Mouse (Mus musculus) hindbrain, embryonic 11.5 days (tissue): ENCODE measurements at regions not wholly inside any gene's neighbourhood (a gene's known extent, or its start where the extent isn't known, plus 50 kb on each side); places are given as distances from the start of the nearest gene placed in this dataset.
"Not testable (repeated sequence)": the region's sequence is repeated elsewhere in the genome, so short reads cannot be mapped to it uniquely, and the experiment has no call there.

ENCODE experiments used
- ATAC-seq: fragments of 200-750 bp; cut with Nextera tagmentation; 2 replicates; pipeline ENCODE4 v1.8.0; 2017; ENCODE audit warnings: mild to moderate bottlenecking, moderate TSS enrichment, moderate library complexity; ENCODE audit not compliant: low FRiP score
- DNase-seq: peaks from one replicate; pipeline ENCODE4 v3.0.0-alpha.2; 2015; ENCODE audit warnings: low spot score
- H3K27ac ChIP-seq: fragments of 300-500 bp; sonication (generic); 2 replicates; pipeline ENCODE4 v1.5.1; 2014; ENCODE audit warnings: mild to moderate bottlenecking, low read depth, low read length
- H3K27me3 ChIP-seq: fragments of 300-500 bp; sonication (generic); 2 replicates; pipeline ENCODE4 v1.6.1; 2014; ENCODE audit warnings: mild to moderate bottlenecking, low read length, moderate library complexity, mixed read lengths; ENCODE audit not compliant: control insufficient read depth, insufficient read depth
- H3K36me3 ChIP-seq: fragments of 300-500 bp; sonication (generic); 2 replicates; pipeline ENCODE4 v1.6.1; 2014; ENCODE audit warnings: mild to moderate bottlenecking, low read length, moderate library complexity, mixed read lengths; ENCODE audit not compliant: control insufficient read depth, insufficient read depth
- H3K4me1 ChIP-seq: fragments of 300-500 bp; sonication (generic); replicated peaks from 2 replicates; pipeline ENCODE4 v1.6.1; 2014; ENCODE audit warnings: low read length, mixed read lengths; ENCODE audit not compliant: control insufficient read depth, insufficient read depth
- H3K4me2 ChIP-seq: fragments of 300-500 bp; sonication (generic); replicated peaks from 2 replicates; pipeline ENCODE4 v1.6.1; 2014; ENCODE audit warnings: mild to moderate bottlenecking, low read depth, low read length
- H3K4me3 ChIP-seq: fragments of 300-500 bp; sonication (generic); 2 replicates; pipeline ENCODE4 v1.5.1; 2014; ENCODE audit warnings: low read depth, low read length
- H3K9ac ChIP-seq: fragments of 300-500 bp; sonication (generic); 2 replicates; pipeline ENCODE4 v1.6.1; 2014; ENCODE audit warnings: low read depth, low read length
- H3K9me3 ChIP-seq: fragments of 300-500 bp; sonication (generic); 2 replicates; pipeline ENCODE4 v1.6.1; 2016; ENCODE audit warnings: low read length; ENCODE audit not compliant: control insufficient read depth
- WGBS: fragments of 180-500 bp; shearing (Covaris S2); extraction: QIAGEN DNeasy Blood & Tissue Kit; methylation state at CpG from one replicate; pipeline ENCODE4 v1.1.7; 2014; 5-methylcytosine and 5-hydroxymethylcytosine counted together

DNA sequence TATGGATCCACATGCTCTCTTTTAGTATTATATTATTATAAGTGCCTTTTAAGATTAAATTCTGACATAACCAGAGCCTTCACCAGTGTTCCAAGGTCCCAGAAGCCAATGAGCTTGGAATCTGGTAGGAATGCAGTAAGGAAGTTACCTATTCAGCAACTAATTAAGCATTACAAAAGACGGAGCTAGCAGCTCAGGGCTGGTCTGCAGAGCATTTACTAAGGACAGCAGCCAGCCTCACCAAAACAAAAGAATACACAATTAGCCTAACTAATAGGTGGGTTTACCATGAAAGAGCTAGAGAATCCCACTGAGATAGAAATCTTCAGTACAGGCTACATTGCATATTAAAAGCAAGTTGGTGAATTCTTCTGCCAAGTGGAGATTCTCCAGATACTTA, 164.1 kb downstream of the Rdh14 start:
- H3K27me3 ChIP-seq, ATAC-seq, H3K36me3 ChIP-seq, H3K4me2 ChIP-seq, H3K4me3 ChIP-seq, H3K9me3 ChIP-seq, H3K27ac ChIP-seq, DNase-seq, H3K9ac ChIP-seq, H3K4me1 ChIP-seq: not testable (repeated sequence)
- 79% methylated on average over 1 of the region's 1 CpGs for WGBS

DNA sequence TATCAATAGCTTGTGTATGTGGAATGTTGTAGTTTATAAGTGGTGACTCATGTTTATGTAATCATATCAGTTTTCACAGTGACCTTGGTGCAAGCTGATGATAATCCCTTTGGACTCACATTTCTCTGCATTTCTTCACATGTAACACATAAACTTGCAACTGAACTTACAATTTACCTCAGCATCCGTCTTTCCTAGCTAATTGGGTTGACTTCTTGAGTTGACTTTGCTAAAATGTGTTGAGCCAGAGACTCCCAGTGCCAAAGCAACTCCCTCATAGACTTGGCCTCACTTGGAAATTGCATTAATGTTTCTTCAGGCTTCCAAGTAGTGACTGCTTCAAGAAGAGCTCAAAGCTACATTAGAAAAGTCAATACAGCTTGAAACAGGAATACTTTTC, 172.4 kb downstream of the Rdh14 start:
- Histone ChIP-seq H3K4me1 (no peaks in the 10 kb centered on the region), H3K27me3 (no peaks in the 10 kb centered on the region), H3K4me3 (no peak overlapping the region), H3K36me3 (no peaks in the 10 kb centered on the region), H3K9ac (no peak overlapping the region), H3K27ac (no peak overlapping the region), H3K4me2 (no peak overlapping the region), H3K9me3 (no peaks in the 10 kb centered on the region)
- WGBS: 61% methylated on average over 1 of the region's 1 CpGs
- ATAC-seq (no peak), DNase-seq (no peak)

DNA sequence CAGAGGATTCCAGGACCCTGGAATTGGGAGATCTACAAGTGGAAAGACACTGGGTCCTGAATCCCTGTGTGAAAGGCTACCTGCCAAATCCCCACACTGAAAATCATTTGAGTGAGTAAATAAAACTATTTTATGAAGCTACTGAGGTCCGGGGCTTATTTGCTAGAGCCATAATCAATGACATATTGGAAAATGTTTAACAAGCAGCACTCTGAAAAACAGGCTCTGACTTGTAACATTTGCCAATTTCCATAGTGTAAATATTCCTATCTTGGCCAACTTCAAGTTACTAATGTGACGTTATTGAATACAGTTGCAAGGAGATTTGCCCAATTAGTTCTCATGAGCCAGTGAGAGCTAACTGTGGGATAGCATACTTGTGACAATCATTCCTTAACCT, 177.3 kb downstream of the Rdh14 start:
- 91% methylated on average over 2 of the region's 2 CpGs for WGBS

DNA sequence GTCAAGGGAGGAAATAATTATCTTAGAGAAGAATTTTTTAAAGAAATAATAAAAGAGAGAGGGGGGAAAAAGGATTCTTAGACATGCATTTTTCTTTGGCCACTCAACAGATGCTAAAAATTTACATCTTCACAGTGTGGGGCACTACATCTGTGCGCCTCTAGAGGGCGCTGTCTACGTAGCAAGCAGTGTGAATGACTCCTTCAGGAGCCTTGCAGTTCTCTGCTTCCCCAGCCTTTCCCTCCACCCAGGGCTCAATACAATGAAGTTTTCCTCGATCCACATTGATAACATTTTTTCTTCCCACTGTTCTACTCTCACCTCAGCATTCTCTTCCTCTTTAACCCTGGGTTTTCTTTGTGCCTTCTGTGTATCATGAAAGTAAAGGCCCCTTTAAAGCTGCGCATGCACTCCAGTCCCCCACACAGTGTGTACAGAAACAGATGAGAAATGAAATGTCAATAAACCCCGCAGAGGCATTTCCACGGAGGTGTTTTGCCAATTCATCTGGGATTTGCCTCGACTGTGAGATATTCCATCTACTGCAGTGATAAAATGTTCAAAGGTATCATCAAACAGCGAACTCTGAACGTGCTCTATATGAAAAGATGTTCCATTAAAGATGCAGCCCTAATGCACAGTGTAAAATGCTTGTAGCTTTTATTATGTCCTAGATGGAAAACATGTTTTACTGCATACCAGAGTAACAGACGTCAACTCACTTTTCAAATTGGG, 181.2 kb downstream of the Rdh14 start:
- 54% methylated on average over 11 of the region's 11 CpGs for WGBS
- no peak overlapping the region for H3K9ac ChIP-seq
- ATAC-seq (no peak), DNase-seq (peak; percentile 19)
- no peak overlapping the region for H3K4me2 ChIP-seq
- H3K9me3 ChIP-seq: no peaks in the 10 kb centered on the region
- no peaks in the 10 kb centered on the region for H3K36me3 ChIP-seq
- no peak overlapping the region for H3K4me3 ChIP-seq
- no peak overlapping the region for H3K27ac ChIP-seq
- H3K27me3 ChIP-seq: no peaks in the 10 kb centered on the region
- H3K4me1 ChIP-seq: no peaks in the 10 kb centered on the region

More for the DNA sequence above, 177.3 kb downstream of the Rdh14 start:
- Histone ChIP-seq H3K4me2 (no peak overlapping the region), H3K9ac (no peak overlapping the region), H3K27me3 (no peaks in the 10 kb centered on the region), H3K4me3 (no peak overlapping the region), H3K36me3 (no peaks in the 10 kb centered on the region), H3K4me1 (no peaks in the 10 kb centered on the region), H3K9me3 (no peaks in the 10 kb centered on the region), H3K27ac (no peak overlapping the region)
- no peak for DNase-seq
- ATAC-seq: no peak

DNA sequence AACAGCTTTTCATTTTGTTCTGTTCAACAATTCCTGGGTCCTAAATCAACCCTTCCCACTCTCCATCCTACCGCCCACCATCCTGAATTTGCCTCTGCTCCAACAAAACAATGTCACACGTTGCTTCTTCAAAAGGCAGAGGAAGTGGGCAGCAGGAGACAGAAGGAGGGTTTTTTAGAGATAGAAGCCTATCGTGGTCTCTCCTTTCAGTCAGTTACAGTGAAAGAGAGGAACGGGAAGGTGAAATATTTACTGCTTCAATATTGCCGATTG, 181.7 kb downstream of the Rdh14 start:
- Histone ChIP-seq H3K36me3 (no peaks in the 10 kb centered on the region), H3K4me2 (no peak overlapping the region), H3K27ac (no peak overlapping the region), H3K4me1 (no peaks in the 10 kb centered on the region), H3K27me3 (no peaks in the 10 kb centered on the region), H3K4me3 (no peak overlapping the region), H3K9me3 (no peaks in the 10 kb centered on the region), H3K9ac (no peak overlapping the region)
- WGBS: 57% methylated on average over 5 of the region's 5 CpGs
- no peak for ATAC-seq
- peak; percentile 6 for DNase-seq

DNA sequence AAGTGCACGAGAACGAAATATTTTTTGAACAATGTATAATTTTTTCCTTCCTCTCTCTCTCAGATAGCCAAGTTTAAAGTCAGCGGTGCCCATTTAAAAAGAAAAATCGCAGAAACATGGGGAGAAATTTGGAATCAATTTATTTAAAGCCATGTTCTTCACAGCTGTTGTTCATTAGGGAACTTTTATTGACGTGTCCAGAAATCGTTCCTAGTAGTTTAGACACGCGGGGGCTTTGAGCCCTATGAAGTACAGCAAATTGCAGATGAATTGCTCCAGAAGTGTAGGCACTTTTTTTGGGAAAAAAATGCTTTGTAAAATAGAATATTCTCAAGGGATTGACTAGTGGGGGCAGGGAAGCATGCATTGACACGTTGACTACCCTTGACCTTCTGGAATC, 182.8 kb downstream of the Rdh14 start:
- no peaks in the 10 kb centered on the region for H3K4me1 ChIP-seq
- 75% methylated on average over 9 of the region's 9 CpGs for WGBS

DNA sequence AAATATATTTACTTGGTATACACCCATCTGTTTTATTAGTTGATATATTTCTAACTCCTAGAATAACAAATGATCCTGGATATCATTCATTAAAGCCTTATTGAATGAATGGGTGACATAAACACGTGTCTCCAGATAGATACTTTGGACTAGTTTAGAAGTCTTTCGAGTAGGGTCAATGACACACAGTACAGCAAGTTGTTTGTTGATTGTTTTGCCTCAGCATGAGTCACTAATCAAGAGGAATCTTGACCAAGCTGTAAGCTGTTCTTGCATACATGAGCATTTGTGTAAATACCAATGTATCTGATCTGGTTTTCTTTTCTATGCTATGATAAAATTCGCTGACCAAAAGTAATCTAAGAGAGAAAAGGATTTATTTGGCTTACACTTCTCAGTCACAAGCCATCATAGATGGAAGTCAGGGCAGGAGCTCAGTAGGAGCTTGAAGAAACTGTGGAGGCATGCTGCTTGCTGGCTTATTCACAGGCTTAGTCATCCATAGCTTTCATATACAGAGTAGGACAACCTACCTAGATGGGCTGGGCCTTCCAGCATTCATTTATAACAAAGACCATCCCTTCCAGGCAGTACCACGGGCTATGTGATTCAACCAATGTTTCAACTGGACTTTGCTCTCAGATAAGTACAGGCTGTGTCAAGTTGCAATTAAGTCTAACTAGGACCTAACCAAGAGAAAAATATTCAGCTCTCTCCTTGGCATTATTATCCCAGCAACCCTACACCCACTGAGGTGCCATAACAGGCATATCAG, 192.5 kb downstream of the Rdh14 start:
- 79% methylated on average over 4 of the region's 4 CpGs for WGBS
- DNase-seq (no peak), ATAC-seq (no peak)
- Histone ChIP-seq H3K36me3 (no peaks in the 10 kb centered on the region), H3K4me3 (no peak overlapping the region), H3K9ac (no peak overlapping the region), H3K27ac (no peak overlapping the region), H3K9me3 (no peaks in the 10 kb centered on the region), H3K4me2 (no peak overlapping the region), H3K4me1 (no peaks in the 10 kb centered on the region), H3K27me3 (no peaks in the 10 kb centered on the region)

More for the DNA sequence above, 182.8 kb downstream of the Rdh14 start:
- no peak overlapping the region for H3K27ac ChIP-seq
- no peaks in the 10 kb centered on the region for H3K36me3 ChIP-seq
- H3K4me3 ChIP-seq: no peak overlapping the region
- ATAC-seq (no peak), DNase-seq (peak; percentile 9)
- H3K9ac ChIP-seq: no peak overlapping the region
- no peaks in the 10 kb centered on the region for H3K9me3 ChIP-seq
- H3K27me3 ChIP-seq: no peaks in the 10 kb centered on the region
- H3K4me2 ChIP-seq: no peak overlapping the region

DNA sequence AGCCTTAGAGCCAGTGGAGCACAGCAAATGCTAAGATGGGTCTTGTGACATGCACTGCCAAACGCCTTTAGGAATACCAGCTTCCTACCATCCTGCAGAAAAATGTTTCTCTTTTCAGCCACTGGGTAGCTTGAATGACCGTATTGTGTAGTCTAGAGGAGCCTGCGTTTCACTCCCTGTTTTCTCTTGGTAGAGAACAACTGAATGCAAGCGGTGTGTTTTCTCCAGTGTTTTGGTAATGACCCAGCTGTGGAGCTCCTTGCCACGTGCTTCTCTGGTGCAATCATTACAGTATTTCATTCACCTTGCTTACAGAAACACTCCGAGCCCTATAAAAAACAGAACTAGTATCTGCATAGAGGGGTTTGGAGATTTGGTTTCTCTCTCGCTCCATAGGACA, 193.5 kb downstream of the Rdh14 start:
- no peak for ATAC-seq

DNA sequence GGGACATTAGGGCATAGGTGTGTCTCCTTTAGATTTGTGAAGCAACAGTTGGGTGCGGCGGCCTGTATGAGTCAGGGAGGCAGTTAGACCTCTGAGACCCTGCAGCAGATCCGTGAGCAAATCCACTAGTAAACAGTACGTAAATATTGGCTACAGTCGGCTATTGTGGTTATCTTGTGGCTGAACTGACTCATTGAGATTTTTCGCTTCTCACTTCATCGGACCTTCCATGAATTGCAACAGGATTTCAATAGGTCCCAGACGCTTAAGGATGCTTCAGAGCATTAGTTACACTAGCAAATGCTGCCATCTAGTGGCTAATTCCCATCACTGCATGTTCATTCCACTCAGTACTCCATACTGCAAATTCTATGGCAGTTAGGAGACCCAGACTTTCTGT, 199.0 kb downstream of the Rdh14 start:
- no peak overlapping the region for H3K4me2 ChIP-seq
- H3K4me1 ChIP-seq: no peaks in the 10 kb centered on the region
- 47% methylated on average over 8 of the region's 8 CpGs for WGBS
- ATAC-seq: peak; percentile 89
- H3K9ac ChIP-seq: no peak overlapping the region
- H3K27ac ChIP-seq: no peak overlapping the region
- H3K27me3 ChIP-seq: no peaks in the 10 kb centered on the region
- no peak overlapping the region for H3K4me3 ChIP-seq
- no peaks in the 10 kb centered on the region for H3K9me3 ChIP-seq
- H3K36me3 ChIP-seq: no peaks in the 10 kb centered on the region
- peak; percentile 84 for DNase-seq

More for the DNA sequence above, 193.5 kb downstream of the Rdh14 start:
- H3K4me2 ChIP-seq: no peak overlapping the region
- no peak overlapping the region for H3K4me3 ChIP-seq
- 68% methylated on average over 7 of the region's 7 CpGs for WGBS
- no peak overlapping the region for H3K9ac ChIP-seq
- no peak for DNase-seq
- no peaks in the 10 kb centered on the region for H3K36me3 ChIP-seq
- no peaks in the 10 kb centered on the region for H3K4me1 ChIP-seq
- H3K9me3 ChIP-seq: no peaks in the 10 kb centered on the region
- no peak overlapping the region for H3K27ac ChIP-seq
- H3K27me3 ChIP-seq: no peaks in the 10 kb centered on the region
